9 mouse cellular contexts compared by ENCODE assay signal in genomic region chr15:7203606-7204330, GRCm38 (mm10).
DNase-seq lines count a peak whose midpoint lies in the region; ATAC-seq lines count a peak whose summit lies in the region.
"Had no signal": no experiment of that assay in that cellular context is flagged by ENCODE, and none has a peak within 500 bp of the region (broad histone marks: within the 10 kb centered on the region; RNA-seq: fewer than 3 reads in every experiment).

No protein-coding gene starts in this region.

- H3K9ac ChIP-seq in liver, embryonic 11.5 days (ENCODE audit: low read depth, low read length): no peak overlapping the region

- no peak overlapping the region for H3K4me2 ChIP-seq in liver, embryonic 11.5 days

- peaks cover 17% of the 10 kb centered on the region for H3K27me3 ChIP-seq in liver, embryonic 11.5 days (replicated peaks; ENCODE audit: control insufficient read depth, insufficient read depth, low read length)

- 56% methylated on average over 9 of the region's 9 CpGs for WGBS in liver, embryonic 11.5 days

- H3K27ac ChIP-seq in liver, embryonic 11.5 days (ENCODE audit: low read depth, low read length): no peak overlapping the region

- no peaks in the 10 kb centered on the region for H3K9me3 ChIP-seq in liver, embryonic 11.5 days (ENCODE audit: control insufficient read depth, low read length)

- H3K4me3 ChIP-seq in liver, embryonic 11.5 days (ENCODE audit: low read depth, low read length): no peak overlapping the region
- H3K4me3 ChIP-seq: megakaryocyte, embryonic 14.5 days had no signal

- no peaks in the 10 kb centered on the region; the same call in none of the 2 replicates for H3K4me1 ChIP-seq in liver, embryonic 11.5 days (replicated peaks; ENCODE audit: control insufficient read depth, insufficient read depth, low read length)

- no peak; the same call in 1 of the 2 replicates for ATAC-seq in liver, embryonic 11.5 days (replicated peaks; ENCODE audit: low FRiP score)

- H3K36me3 ChIP-seq in liver, embryonic 11.5 days (ENCODE audit: control insufficient read depth, insufficient read depth, low read length): no peaks in the 10 kb centered on the region

- DNase-seq in liver: peak; percentile 23
- no peak for DNase-seq in liver, embryonic 11.5 days (ENCODE audit: low spot score)
- peak; percentile 78 to 84 for DNase-seq in heart, adult 18-20 months
- peak; percentile 36 for DNase-seq in kidney, adult 18-20 months
- peak; percentile 53 for DNase-seq in lung, postnatal 25 days (ENCODE audit: low spot score)
- no peak for DNase-seq in thymus, postnatal 0 days (ENCODE audit: low spot score)
- DNase-seq in thymus, postnatal 4 days: no peak
- no peak for DNase-seq in frontal cortex, postnatal 10 days (ENCODE audit: low spot score in 2 of 2)

Comparison
In these comparisons a context has a peak if more than half of its experiments do, and no peak if none do; other contexts are left out.
1. DNase-seq: peak in liver (single experiment), heart, adult 18-20 months (2 of 2), kidney, adult 18-20 months (single experiment) and lung, postnatal 25 days (single experiment); none in liver, embryonic 11.5 days (single experiment), thymus, postnatal 0 days (single experiment), thymus, postnatal 4 days (single experiment) and frontal cortex, postnatal 10 days (0 of 2).